Mouse (Mus musculus) cortical plate, adult 2 months (tissue): ENCODE measurements around the gene Chd4.

Experiments used
- CTCF ChIP-seq: fragments of 200-500 bp; IDR thresholded peaks from 2 replicates; pipeline ENCODE4 v1.5.1; 2011; ENCODE audit warnings: mild to moderate bottlenecking, control low read depth, low read length; ENCODE audit not compliant: insufficient read depth; ENCODE audit errors: extremely low read depth
- POLR2A ChIP-seq: fragments of 200-500 bp; IDR thresholded peaks from 2 replicates; pipeline ENCODE4 v1.6.1; 2011; ENCODE audit warnings: mild to moderate bottlenecking, low read length, control low read depth; ENCODE audit not compliant: insufficient read depth; ENCODE audit errors: extremely low read depth

DNA sequence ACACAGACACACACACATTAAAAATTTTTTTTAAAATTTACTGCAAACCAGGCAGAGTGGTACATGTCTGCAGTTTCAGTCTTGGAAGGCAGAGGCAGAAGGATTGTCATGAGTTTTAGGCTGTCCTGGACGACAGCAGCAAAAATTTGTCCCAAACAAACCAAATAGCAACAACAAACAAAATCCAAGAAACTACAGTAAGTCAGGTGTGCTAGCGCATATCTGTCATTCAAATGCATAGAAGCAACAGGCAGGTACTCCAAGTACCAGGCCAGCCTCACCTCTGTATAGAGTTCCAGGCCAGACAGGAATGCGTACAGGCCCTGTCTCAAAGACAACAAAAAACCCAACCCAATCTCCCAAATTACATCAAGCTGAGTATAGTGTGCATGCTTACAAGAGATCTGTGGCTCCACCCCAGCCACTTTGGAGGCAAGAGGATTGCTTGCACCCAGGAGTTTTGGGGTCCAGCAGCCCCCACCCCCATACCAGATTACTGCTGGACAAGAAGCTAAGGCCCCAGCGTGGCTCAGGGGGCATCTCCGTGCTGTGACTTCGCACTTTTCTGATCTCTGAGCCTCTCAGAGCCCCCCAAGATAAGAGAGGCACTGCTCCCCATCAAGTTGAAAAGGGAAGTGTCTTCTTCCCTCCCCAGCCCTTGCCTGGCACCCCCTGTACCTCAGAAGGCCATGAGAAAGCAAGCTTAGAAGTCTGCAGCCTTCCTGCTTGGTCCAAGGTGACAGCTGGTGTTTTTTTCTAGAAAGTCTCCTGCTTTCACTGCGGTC is 64.2 kb downstream of the Chd4 start:
- TF ChIP-seq CTCF (no peak), POLR2A (no peak)
